Mouse (Mus musculus) heart, embryonic 12.5 days (tissue): ENCODE measurements around the gene Thsd4. TPM values are rescaled to one million over a fixed set of nuclear protein-coding genes. Genes with fewer than 3 reads are reported as not detected.
A peak's percentile ranks its signal among the peaks of the same experiment; 100 is the strongest.

Experiments
- ATAC-seq: fragments of 200-750 bp; cut with Nextera tagmentation; 2 replicates; pipeline ENCODE4 v1.8.0; 2017; ENCODE audit warnings: moderate TSS enrichment, moderate library complexity; ENCODE audit not compliant: insufficient number of reproducible peaks, low FRiP score
- H3K27ac ChIP-seq: fragments of 300-500 bp; sonication (generic); 2 replicates; pipeline ENCODE4 v1.5.1; 2016; ENCODE audit warnings: mild to moderate bottlenecking, moderate library complexity; ENCODE audit not compliant: poor library complexity, severe bottlenecking
- H3K27me3 ChIP-seq: fragments of 300-500 bp; sonication (generic); replicated peaks from 2 replicates; pipeline ENCODE4 v1.6.1; 2016; ENCODE audit warnings: mild to moderate bottlenecking, moderate library complexity
- H3K36me3 ChIP-seq: fragments of 300-500 bp; sonication (generic); 2 replicates; pipeline ENCODE4 v1.6.1; 2016; ENCODE audit warnings: mild to moderate bottlenecking, moderate library complexity
- H3K4me1 ChIP-seq: fragments of 300-500 bp; sonication (generic); replicated peaks from 2 replicates; pipeline ENCODE4 v1.6.1; 2016; ENCODE audit warnings: mild to moderate bottlenecking
- H3K4me2 ChIP-seq: fragments of 300-500 bp; sonication (generic); 2 replicates; pipeline ENCODE4 v1.6.1; 2016; ENCODE audit warnings: mild to moderate bottlenecking, moderate library complexity
- H3K4me3 ChIP-seq: fragments of 300-500 bp; sonication (generic); 2 replicates; pipeline ENCODE4 v1.5.1; 2016; ENCODE audit warnings: mild to moderate bottlenecking
- H3K9ac ChIP-seq: fragments of 300-500 bp; sonication (generic); 2 replicates; pipeline ENCODE4 v1.6.1; 2016; ENCODE audit warnings: mild to moderate bottlenecking, moderate library complexity
- H3K9me3 ChIP-seq: fragments of 300-500 bp; sonication (generic); replicated peaks from 2 replicates; pipeline ENCODE4 v1.6.1; 2016; ENCODE audit warnings: mild to moderate bottlenecking, moderate library complexity
- WGBS: fragments of 180-500 bp; shearing (Covaris S2); methylation state at CpG from one replicate; pipeline ENCODE4 v1.1.7; 2016; 5-methylcytosine and 5-hydroxymethylcytosine counted together
- polyA plus RNA-seq: library from polyadenylated mRNA; unstranded; fragments of >200 nt; fragmentation: Nextera tagmentation; extraction: Ambion mirVana; gene quantifications from 2 replicates; pipeline ENCODE4 v1.2.1, GENCODE M21; 2016

The Thsd4 gene
- polyA plus RNA-seq, 1 experiment from 2014 or later, result 12.4 TPM

- Histone ChIP-seq H3K27ac (no peak overlapping the region), H3K9me3 (no peaks in the 10 kb centered on the region), H3K4me3 (no peak overlapping the region), H3K9ac (peak overlapping the region; percentile 20; the same call in 1 of the 2 replicates), H3K4me1 (peaks cover 58% of the 10 kb centered on the region), H3K27me3 (peaks cover 15% of the 10 kb centered on the region; the same call in 1 of the 2 replicates), H3K4me2 (no peak overlapping the region), H3K36me3 (no peaks in the 10 kb centered on the region; the same call in 1 of the 2 replicates)
- 52% methylated on average over 4 of the region's 4 CpGs for WGBS
- ATAC-seq, result no peak
These were observed 5.5 kb downstream of the Thsd4 start for GRCm38 (mm10) chr9:60516379-60516778.

- WGBS, result 24% methylated on average over 11 of the region's 11 CpGs
- Histone ChIP-seq H3K4me2 (peak overlapping the region; percentile 21; the same call in 1 of the 2 replicates), H3K27ac (peak overlapping the region; percentile 66), H3K36me3 (no peaks in the 10 kb centered on the region; the same call in 1 of the 2 replicates), H3K9me3 (no peaks in the 10 kb centered on the region), H3K27me3 (no peaks in the 10 kb centered on the region), H3K4me1 (peaks cover 47% of the 10 kb centered on the region), H3K9ac (peak overlapping the region; percentile 13; the same call in 1 of the 2 replicates), H3K4me3 (no peak overlapping the region)
- ATAC-seq, result peak; percentile 51; the same call in 1 of the 2 replicates
These were observed 8.5 kb downstream of the Thsd4 start for GRCm38 (mm10) chr9:60513329-60513788.

DNA sequence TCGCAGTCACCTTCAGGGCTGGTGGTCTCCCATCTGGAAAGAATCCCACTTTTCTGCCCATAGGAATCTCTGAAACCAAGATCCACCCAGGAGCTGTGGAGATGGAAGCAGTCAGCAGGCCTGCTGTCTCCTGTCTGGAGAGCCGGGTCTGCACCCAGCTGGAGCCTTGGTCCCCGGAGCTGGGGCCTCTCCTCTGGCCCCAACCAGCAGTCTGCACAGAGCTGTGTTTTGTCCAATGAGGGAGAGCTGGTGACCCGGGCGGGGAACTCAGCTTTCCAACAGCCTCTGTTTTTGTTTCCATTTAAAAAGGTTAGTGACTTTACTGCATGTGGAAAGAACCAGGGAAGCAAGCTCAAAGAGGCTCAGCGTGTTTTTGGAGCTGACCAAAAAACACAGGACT lies 11.0 kb downstream of the Thsd4 start:
- Histone ChIP-seq H3K4me2 (no peak overlapping the region), H3K27me3 (no peaks in the 10 kb centered on the region), H3K9me3 (no peaks in the 10 kb centered on the region), H3K4me1 (peaks cover 33% of the 10 kb centered on the region), H3K27ac (peak overlapping the region; percentile 45; the same call in 1 of the 2 replicates), H3K9ac (no peak overlapping the region), H3K4me3 (no peak overlapping the region), H3K36me3 (no peaks in the 10 kb centered on the region; the same call in 1 of the 2 replicates)
- 36% methylated on average over 6 of the region's 6 CpGs for WGBS
- ATAC-seq, result no peak; the same call in 1 of the 2 replicates

DNA sequence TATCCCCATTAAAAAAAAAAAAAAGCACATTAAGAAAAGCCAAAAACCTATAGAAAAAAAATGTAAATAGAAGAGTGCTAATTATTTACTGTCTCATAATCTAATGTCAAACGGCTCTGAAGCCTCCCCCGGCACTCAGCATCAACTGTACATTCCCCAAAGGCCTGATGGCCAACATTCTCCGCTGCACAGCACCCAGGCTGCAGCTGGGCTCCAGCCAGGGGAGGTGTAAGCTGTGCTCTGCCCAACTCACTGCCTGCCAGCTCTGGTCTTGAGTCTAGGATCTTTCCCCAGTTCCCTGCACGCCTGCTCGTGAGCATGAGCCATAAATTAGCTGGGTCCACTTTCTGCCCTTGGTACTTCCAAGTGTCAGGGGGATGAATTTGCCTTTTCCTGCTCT lies 15.7 kb downstream of the Thsd4 start:
- no peaks in the 10 kb centered on the region for H3K36me3 ChIP-seq
- no peaks in the 10 kb centered on the region for H3K9me3 ChIP-seq
- no peak for ATAC-seq
- H3K4me3 ChIP-seq, result no peak overlapping the region
- H3K27me3 ChIP-seq, result no peaks in the 10 kb centered on the region
- H3K9ac ChIP-seq, result no peak overlapping the region
- H3K4me1 ChIP-seq, result peaks cover 38% of the 10 kb centered on the region
- no peak overlapping the region for H3K27ac ChIP-seq
- no peak overlapping the region for H3K4me2 ChIP-seq
- WGBS, result 62% methylated on average over 5 of the region's 5 CpGs

GRCm38 (mm10) chr9:60504378-60505285 lies 17.2 kb downstream of the Thsd4 start:
- Histone ChIP-seq H3K4me3 (no peak overlapping the region), H3K27me3 (no peaks in the 10 kb centered on the region), H3K36me3 (no peaks in the 10 kb centered on the region), H3K9me3 (no peaks in the 10 kb centered on the region), H3K9ac (no peak overlapping the region), H3K27ac (peak overlapping the region; percentile 37; the same call in 1 of the 2 replicates), H3K4me1 (peaks cover 30% of the 10 kb centered on the region), H3K4me2 (no peak overlapping the region)
- WGBS, result 47% methylated on average over 14 of the region's 14 CpGs
- no peak for ATAC-seq

- 72% methylated on average over 6 of the region's 6 CpGs for WGBS
- Histone ChIP-seq H3K27me3 (no peaks in the 10 kb centered on the region), H3K4me1 (peaks cover 26% of the 10 kb centered on the region), H3K27ac (no peak overlapping the region), H3K9me3 (no peaks in the 10 kb centered on the region), H3K4me2 (no peak overlapping the region), H3K9ac (no peak overlapping the region), H3K4me3 (no peak overlapping the region), H3K36me3 (no peaks in the 10 kb centered on the region)
- no peak for ATAC-seq
These were observed 19.6 kb downstream of the Thsd4 start for GRCm38 (mm10) chr9:60502220-60502619.

DNA sequence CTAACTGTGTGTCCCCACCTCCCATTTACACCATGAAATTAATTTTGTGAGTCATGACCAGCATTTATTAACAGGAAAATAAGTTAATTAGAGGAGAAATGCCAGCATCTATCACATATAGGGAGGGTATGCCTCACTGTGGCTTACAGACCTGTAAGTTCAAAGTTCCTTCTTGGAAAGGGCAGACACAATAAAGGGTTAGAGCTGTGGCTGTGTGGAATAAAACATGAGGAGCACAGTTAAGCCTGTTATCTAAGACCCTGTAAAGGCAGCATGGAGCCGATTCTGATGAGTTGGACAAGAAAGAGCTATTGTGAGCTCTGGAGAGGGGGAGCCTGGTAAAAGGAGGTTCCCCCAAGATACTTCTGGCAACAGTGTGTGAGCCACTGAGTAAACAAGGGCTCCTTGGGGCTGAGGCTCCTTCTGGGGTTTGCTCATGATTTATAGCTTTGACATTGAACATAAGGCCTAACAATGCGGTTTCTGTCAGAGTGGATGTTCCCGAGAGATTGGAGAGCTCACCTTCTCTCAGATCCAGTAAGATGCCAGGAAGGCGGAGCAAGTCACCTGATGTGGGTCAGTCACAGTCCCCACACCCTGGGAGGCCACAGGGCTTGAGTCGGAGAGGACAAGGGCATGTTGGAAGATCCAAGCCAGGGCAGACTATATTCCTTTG lies 20.2 kb downstream of the Thsd4 start:
- Histone ChIP-seq H3K27ac (no peak overlapping the region), H3K27me3 (no peaks in the 10 kb centered on the region)

DNA sequence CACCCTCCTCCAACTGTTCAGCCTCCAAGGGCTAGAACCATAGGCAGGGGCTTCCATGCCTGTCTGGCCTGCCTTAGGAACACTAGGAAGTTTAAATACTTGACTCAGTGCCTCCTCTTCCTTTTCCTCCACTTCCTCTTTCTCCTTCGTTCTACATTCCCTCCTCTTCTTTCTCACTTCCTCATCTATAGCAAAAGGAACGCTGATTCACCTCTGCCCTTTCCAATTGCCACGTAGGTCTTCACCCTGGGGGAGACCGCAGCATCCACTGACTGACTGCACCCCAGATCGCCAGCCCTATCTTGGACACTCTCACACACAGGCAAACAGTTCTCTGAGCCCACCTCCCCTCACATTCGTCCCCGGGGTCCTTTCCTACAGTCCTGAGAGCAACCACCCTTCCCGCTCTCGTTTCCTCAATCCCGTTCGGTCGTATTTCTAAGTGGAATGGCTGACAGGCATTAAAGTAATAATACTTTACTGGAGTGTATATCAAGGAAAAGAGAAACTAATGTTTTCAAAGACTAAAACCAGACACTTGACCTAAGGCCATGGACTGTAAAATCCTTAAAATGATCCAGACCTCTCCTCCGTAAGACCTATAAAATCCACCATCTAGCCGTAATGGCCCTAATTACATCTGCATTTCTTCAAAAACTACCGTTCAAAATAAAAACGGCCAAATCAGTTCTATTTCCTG lies 29.4 kb downstream of the Thsd4 start:
- 77% methylated on average over 16 of the region's 16 CpGs for WGBS
- Histone ChIP-seq H3K27ac (no peak overlapping the region), H3K4me1 (0 out of 2 replicates have a peak, but pooled peaks cover 6% of the 10 kb centered on the region), H3K27me3 (no peaks in the 10 kb centered on the region), H3K36me3 (no peaks in the 10 kb centered on the region), H3K9me3 (no peaks in the 10 kb centered on the region), H3K4me3 (no peak overlapping the region), H3K9ac (no peak overlapping the region), H3K4me2 (no peak overlapping the region)
- ATAC-seq, result no peak

More for the DNA sequence above, 20.2 kb downstream of the Thsd4 start:
- H3K36me3 ChIP-seq, result no peaks in the 10 kb centered on the region
- no peak overlapping the region for H3K9ac ChIP-seq
- H3K9me3 ChIP-seq, result no peaks in the 10 kb centered on the region
- H3K4me1 ChIP-seq, result peaks cover 22% of the 10 kb centered on the region
- H3K4me3 ChIP-seq, result no peak overlapping the region
- H3K4me2 ChIP-seq, result no peak overlapping the region
- 71% methylated on average over 5 of the region's 5 CpGs for WGBS
- ATAC-seq, result no peak

- Histone ChIP-seq H3K27me3 (no peaks in the 10 kb centered on the region), H3K9ac (no peak overlapping the region), H3K4me2 (no peak overlapping the region), H3K36me3 (no peaks in the 10 kb centered on the region), H3K27ac (no peak overlapping the region), H3K4me3 (no peak overlapping the region), H3K4me1 (0 out of 2 replicates have a peak, but pooled peaks cover 6% of the 10 kb centered on the region), H3K9me3 (no peaks in the 10 kb centered on the region)
- no peak for ATAC-seq
- 84% methylated on average over 16 of the region's 16 CpGs for WGBS
These were observed 30.3 kb downstream of the Thsd4 start for GRCm38 (mm10) chr9:60491489-60492100.

DNA sequence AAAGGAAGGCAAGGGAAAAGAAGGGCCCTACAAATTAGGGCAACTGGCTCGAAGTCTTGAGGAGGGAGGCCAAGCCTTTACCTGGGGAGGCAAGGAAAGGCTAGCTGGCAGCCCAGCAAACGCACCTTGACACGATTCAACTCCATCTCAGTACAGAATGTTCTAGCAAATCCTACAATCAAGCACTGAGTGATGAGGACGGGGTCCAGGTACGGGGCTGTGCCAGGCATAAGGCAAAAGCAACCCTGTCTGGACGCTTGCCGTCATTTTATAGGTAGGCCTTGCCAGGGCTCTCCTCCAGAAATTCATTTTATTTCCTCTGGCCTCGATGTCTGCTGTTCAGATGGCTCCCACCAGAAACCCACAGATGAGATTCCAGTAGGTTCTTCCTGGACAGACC lies 30.8 kb downstream of the Thsd4 start:
- H3K27ac ChIP-seq, result no peak overlapping the region

More for the DNA sequence above, 30.8 kb downstream of the Thsd4 start:
- Histone ChIP-seq H3K4me1 (0 out of 2 replicates have a peak, but pooled peaks cover 6% of the 10 kb centered on the region), H3K4me3 (no peak overlapping the region), H3K9me3 (no peaks in the 10 kb centered on the region), H3K36me3 (no peaks in the 10 kb centered on the region), H3K9ac (no peak overlapping the region), H3K27me3 (no peaks in the 10 kb centered on the region), H3K4me2 (no peak overlapping the region)
- 88% methylated on average over 8 of the region's 8 CpGs for WGBS
- ATAC-seq, result no peak
